Mouse (Mus musculus): ENCODE measurements at regions not wholly inside any gene's neighbourhood (a gene's known extent, or its start where the extent isn't known, plus 50 kb on each side); places are given as distances from the start of the nearest gene placed in this dataset.

GRCm38 (mm10) chr13:71506777-71507176, 456.7 kb downstream of the Irx1 start:
- DNase-seq (ENCODE audit: low read depth, low spot score) = no peak

- DNase-seq (ENCODE audit: low read depth, low spot score) = no peak
These were observed 473.8 kb downstream of the Irx1 start for GRCm38 (mm10) chr13:71489773-71490172.

- DNase-seq (ENCODE audit: low read depth, low spot score) = no peak
These were observed 482.3 kb downstream of the Irx1 start for GRCm38 (mm10) chr13:71481205-71481604.

- DNase-seq (ENCODE audit: low read depth, low spot score) = no peak
These were observed 502.0 kb downstream of the Irx1 start for GRCm38 (mm10) chr13:71461552-71461951.

- no peak for DNase-seq (ENCODE audit: low read depth, low spot score)
These were observed 502.9 kb downstream of the Irx1 start for GRCm38 (mm10) chr13:71460607-71461006.

- DNase-seq (ENCODE audit: low read depth, low spot score) = no peak
These were observed 503.4 kb downstream of the Irx1 start for GRCm38 (mm10) chr13:71460097-71460496.

- DNase-seq (ENCODE audit: low read depth, low spot score) = no peak
These were observed 504.4 kb downstream of the Irx1 start for GRCm38 (mm10) chr13:71459022-71459536.

GRCm38 (mm10) chr13:71458061-71458935, 505.2 kb downstream of the Irx1 start:
- no peak for DNase-seq (ENCODE audit: low read depth, low spot score)

GRCm38 (mm10) chr13:71457550-71457949, 506.0 kb downstream of the Irx1 start:
- DNase-seq (ENCODE audit: low read depth, low spot score) = no peak

GRCm38 (mm10) chr13:71452258-71452657, 511.3 kb downstream of the Irx1 start:
- DNase-seq (ENCODE audit: low read depth, low spot score) = no peak

- DNase-seq (ENCODE audit: low read depth, low spot score) = no peak
These were observed 525.9 kb downstream of the Irx1 start for GRCm38 (mm10) chr13:71437601-71438099.

GRCm38 (mm10) chr13:71403654-71404560, 559.6 kb downstream of the Irx1 start:
- DNase-seq (ENCODE audit: low read depth, low spot score) = no peak

- no peak for DNase-seq (ENCODE audit: low read depth, low spot score)
These were observed 552.2 kb upstream of the Adamts16 start for GRCm38 (mm10) chr13:71393716-71394309.

GRCm38 (mm10) chr13:71378641-71379040, 537.0 kb upstream of the Adamts16 start:
- no peak for DNase-seq (ENCODE audit: low read depth, low spot score)

- DNase-seq (ENCODE audit: low read depth, low spot score) = no peak
These were observed 534.4 kb upstream of the Adamts16 start for GRCm38 (mm10) chr13:71375909-71376606.

GRCm38 (mm10) chr13:71372701-71373685, 531.4 kb upstream of the Adamts16 start:
- no peak for DNase-seq (ENCODE audit: low read depth, low spot score)

- DNase-seq (ENCODE audit: low read depth, low spot score) = no peak
These were observed 528.2 kb upstream of the Adamts16 start for GRCm38 (mm10) chr13:71369832-71370231.

GRCm38 (mm10) chr13:71365261-71365660, 523.6 kb upstream of the Adamts16 start:
- DNase-seq (ENCODE audit: low read depth, low spot score) = no peak

- no peak for DNase-seq (ENCODE audit: low read depth, low spot score)
These were observed 520.7 kb upstream of the Adamts16 start for GRCm38 (mm10) chr13:71362311-71362710.

- DNase-seq (ENCODE audit: low read depth, low spot score) = no peak
These were observed 517.5 kb upstream of the Adamts16 start for GRCm38 (mm10) chr13:71359112-71359511.

Measured in c-Kit-negative CD71-positive TER-119-positive erythroid progenitor cells, embryonic 14.5 days (primary cell).